Comparison of ENCODE assay signal across 19 mouse cellular contexts in genomic region chr19:55667787-55668186, GRCm38 (mm10).
A peak's percentile ranks its signal among the peaks of the same experiment; 100 is the strongest.
DNase-seq lines count a peak whose midpoint lies in the region; ATAC-seq lines count a peak whose summit lies in the region.
"Had no signal": no experiment of that assay in that cellular context is flagged by ENCODE, and none has a peak within 500 bp of the region (broad histone marks: within the 10 kb centered on the region; RNA-seq: fewer than 3 reads in every experiment).

No protein-coding gene starts in this region.

- no peaks in the 10 kb centered on the region for H3K4me1 ChIP-seq in hindbrain, embryonic 12.5 days
- H3K4me1 ChIP-seq: heart, embryonic 15.5 days had no signal

- 74% methylated on average over 9 of the region's 9 CpGs for WGBS in hindbrain, embryonic 12.5 days

- no peaks in the 10 kb centered on the region for H3K27me3 ChIP-seq in hindbrain, embryonic 12.5 days
- H3K27me3 ChIP-seq: embryonic facial prominence, embryonic 13.5 days; heart, embryonic 15.5 days had no signal

- ATAC-seq in neutrophil, adult 5-6 weeks (ENCODE audit: extremely low read depth, insufficient number of reproducible peaks, low FRiP score, poor library complexity, severe bottlenecking), result peak; percentile 46
- no peak for ATAC-seq in hindbrain, embryonic 12.5 days (ENCODE audit: low FRiP score)
- ATAC-seq: intestine, postnatal 0 days had no signal

- H3K9ac ChIP-seq in hindbrain, embryonic 12.5 days, result no peak overlapping the region
- H3K9ac ChIP-seq: embryonic facial prominence, embryonic 13.5 days; heart, embryonic 15.5 days; neural tube, embryonic 13.5 days had no signal

- H3K4me2 ChIP-seq in hindbrain, embryonic 12.5 days (replicated peaks), result no peak overlapping the region
- H3K4me2 ChIP-seq: embryonic facial prominence, embryonic 13.5 days; heart, embryonic 15.5 days; liver, embryonic 11.5 days; neural tube, embryonic 13.5 days had no signal

- H3K27ac ChIP-seq in hindbrain, embryonic 12.5 days, result no peak overlapping the region
- H3K27ac ChIP-seq: embryonic facial prominence, embryonic 13.5 days; heart, embryonic 15.5 days; hindbrain, embryonic 10.5 days; neural tube, embryonic 13.5 days had no signal

- H3K36me3 ChIP-seq in hindbrain, embryonic 12.5 days, result no peaks in the 10 kb centered on the region
- H3K36me3 ChIP-seq: embryonic facial prominence, embryonic 13.5 days; G1E; heart, embryonic 15.5 days; hindbrain, embryonic 10.5 days; neural tube, embryonic 13.5 days had no signal

- H3K9me3 ChIP-seq in hindbrain, embryonic 12.5 days (replicated peaks), result no peaks in the 10 kb centered on the region
- H3K9me3 ChIP-seq: G1E; heart, embryonic 15.5 days; hindbrain, embryonic 10.5 days; neural tube, embryonic 13.5 days had no signal

- peak; percentile 35 for DNase-seq in kidney, postnatal 10 days
- no peak for DNase-seq in kidney, adult 11 months
- peak; percentile 35 for DNase-seq in CD4-positive, CD25-positive, alpha-beta regulatory T cell, adult 2 months (ENCODE audit: low read depth, low spot score)
- peak; percentile 70 for DNase-seq in forelimb bud, embryonic 11.5 days (ENCODE audit: low read depth, low spot score)
- no peak for DNase-seq in right cerebral cortex, postnatal 25 days
- DNase-seq in cerebellum, postnatal 36 days, result no peak
- DNase-seq: adrenal gland, postnatal 10 days; cerebellum, adult 8-10 months; kidney, postnatal 14 days; layer of hippocampus, adult 9-11 months had no signal

- H3K4me3 ChIP-seq in hindbrain, embryonic 12.5 days, result no peak overlapping the region
- H3K4me3 ChIP-seq: embryonic facial prominence, embryonic 13.5 days; heart, embryonic 15.5 days; hindbrain, embryonic 10.5 days; neural tube, embryonic 13.5 days had no signal

Comparison
In these comparisons a context has a peak if more than half of its experiments do, and no peak if none do; other contexts are left out.
1. DNase-seq: peak in kidney, postnatal 10 days (single experiment), CD4-positive, CD25-positive, alpha-beta regulatory T cell, adult 2 months (single experiment) and forelimb bud, embryonic 11.5 days (single experiment); none in kidney, adult 11 months (single experiment), right cerebral cortex, postnatal 25 days (single experiment) and cerebellum, postnatal 36 days (0 of 2).